Mouse (Mus musculus): ENCODE measurements at regions not wholly inside any gene's neighbourhood (a gene's known extent, or its start where the extent isn't known, plus 50 kb on each side); places are given as distances from the start of the nearest gene placed in this dataset.

- DNase-seq, result no peak
Observed at GRCm38 (mm10) chr14:99537286-99537685, 238.8 kb downstream of the Klf5 start.

DNA sequence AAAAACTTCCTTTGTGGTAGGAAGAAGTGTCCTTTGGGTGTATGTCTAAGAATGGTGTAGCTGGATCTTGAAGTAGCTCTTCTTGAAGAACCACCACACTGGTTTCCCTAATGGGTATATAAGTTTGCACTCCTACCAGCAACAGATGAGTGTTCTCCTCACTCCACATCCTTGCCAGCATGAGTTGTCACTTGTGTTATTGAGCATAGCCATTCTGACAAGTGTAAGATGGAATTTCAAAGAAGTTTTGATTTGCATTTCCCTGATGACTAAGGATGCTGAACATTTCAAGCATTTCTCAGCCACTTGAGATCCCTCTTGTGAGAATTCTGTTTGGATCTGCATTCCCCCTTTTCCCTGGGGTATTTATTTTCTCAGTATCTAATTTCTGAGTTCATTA, 243.2 kb downstream of the Klf5 start:
- no peak for DNase-seq

- DNase-seq, result no peak
Observed at GRCm38 (mm10) chr14:99547931-99548330, 249.4 kb downstream of the Klf5 start.

GRCm38 (mm10) chr14:99548363-99549248, 250.1 kb downstream of the Klf5 start:
- no peak for DNase-seq

- no peak for DNase-seq
Observed at GRCm38 (mm10) chr14:99564024-99564423, 265.5 kb downstream of the Klf5 start.

- DNase-seq, result no peak
Observed at GRCm38 (mm10) chr14:99574146-99574545, 275.7 kb downstream of the Klf5 start.

- peak in 1 of 2 experiments; percentile 24 for DNase-seq
Observed at GRCm38 (mm10) chr14:99578665-99579064, 280.2 kb downstream of the Klf5 start.

- DNase-seq, result no peak
Observed at GRCm38 (mm10) chr14:99579271-99579759, 280.8 kb downstream of the Klf5 start.

GRCm38 (mm10) chr14:99579765-99580266, 281.3 kb downstream of the Klf5 start:
- no peak for DNase-seq

- no peak for DNase-seq
Observed at GRCm38 (mm10) chr14:99584144-99584543, 285.7 kb downstream of the Klf5 start.

GRCm38 (mm10) chr14:99586029-99586428, 287.5 kb downstream of the Klf5 start:
- DNase-seq, result no peak

DNA sequence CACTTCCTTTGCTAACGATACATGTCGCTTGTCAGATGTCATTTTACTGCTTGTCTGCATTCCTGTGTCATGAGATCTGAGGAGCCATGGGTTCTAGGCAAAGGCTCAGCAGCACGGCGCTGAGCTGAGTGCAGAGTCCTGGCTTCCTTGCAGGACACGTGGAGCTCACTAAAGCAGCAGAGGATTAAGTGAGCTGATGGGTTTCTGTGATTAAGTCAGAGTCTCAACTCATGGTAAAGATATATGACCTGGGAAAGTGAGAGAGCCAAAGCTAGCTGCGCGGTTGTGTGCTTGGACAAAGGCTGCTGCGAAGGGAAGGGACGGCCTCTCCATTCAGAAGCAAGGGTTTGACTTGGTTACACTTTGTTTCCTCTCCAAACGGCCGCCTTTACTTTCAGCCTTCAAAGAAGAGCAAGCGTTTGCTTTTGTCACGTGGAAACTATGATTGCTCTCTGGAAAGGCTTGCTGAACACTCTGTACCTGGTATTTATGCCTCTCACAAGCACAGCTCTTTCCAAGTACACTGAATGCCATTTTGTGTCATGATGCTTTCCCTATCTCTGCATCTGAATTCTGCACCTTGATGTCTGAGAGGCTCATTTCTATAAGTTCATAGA, 292.5 kb downstream of the Klf5 start:
- no peak for DNase-seq

- DNase-seq, result no peak
Observed at GRCm38 (mm10) chr14:99592922-99593321, 294.4 kb downstream of the Klf5 start.

- DNase-seq, result no peak
Observed at GRCm38 (mm10) chr14:99593864-99594263, 295.4 kb downstream of the Klf5 start.

GRCm38 (mm10) chr14:99601900-99602299, 303.4 kb downstream of the Klf5 start:
- no peak for DNase-seq

GRCm38 (mm10) chr14:99603257-99603656, 304.8 kb downstream of the Klf5 start:
- DNase-seq, result no peak

- DNase-seq, result no peak
Observed at GRCm38 (mm10) chr14:99605351-99606100, 307.0 kb downstream of the Klf5 start.

- DNase-seq, result no peak
Observed at GRCm38 (mm10) chr14:99609003-99609402, 310.5 kb downstream of the Klf5 start.

DNA sequence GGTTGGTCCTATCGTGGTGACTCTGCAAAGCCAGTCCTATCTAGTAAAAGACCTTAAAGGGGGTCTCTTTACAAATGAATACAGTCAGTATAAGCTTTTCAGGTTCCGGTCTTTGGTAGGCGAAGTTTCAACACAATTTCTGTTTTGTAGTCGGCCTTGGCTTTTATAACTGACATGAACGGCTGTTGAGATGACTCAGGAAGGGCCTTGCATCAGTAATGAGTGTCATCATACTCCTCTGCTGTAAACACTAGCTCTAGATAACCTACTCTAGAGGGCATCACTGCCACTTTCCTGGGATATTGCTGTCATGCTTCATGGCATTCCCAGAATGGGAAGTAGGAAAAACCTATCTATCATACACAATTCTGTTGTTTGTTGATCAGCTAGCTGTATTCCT, 312.9 kb downstream of the Klf5 start:
- no peak for DNase-seq

GRCm38 (mm10) chr14:99612114-99612513, 313.6 kb downstream of the Klf5 start:
- no peak for DNase-seq

GRCm38 (mm10) chr14:99614748-99615147, 316.3 kb downstream of the Klf5 start:
- no peak for DNase-seq

- no peak for DNase-seq
Observed at GRCm38 (mm10) chr14:99616655-99617335, 318.3 kb downstream of the Klf5 start.

DNA sequence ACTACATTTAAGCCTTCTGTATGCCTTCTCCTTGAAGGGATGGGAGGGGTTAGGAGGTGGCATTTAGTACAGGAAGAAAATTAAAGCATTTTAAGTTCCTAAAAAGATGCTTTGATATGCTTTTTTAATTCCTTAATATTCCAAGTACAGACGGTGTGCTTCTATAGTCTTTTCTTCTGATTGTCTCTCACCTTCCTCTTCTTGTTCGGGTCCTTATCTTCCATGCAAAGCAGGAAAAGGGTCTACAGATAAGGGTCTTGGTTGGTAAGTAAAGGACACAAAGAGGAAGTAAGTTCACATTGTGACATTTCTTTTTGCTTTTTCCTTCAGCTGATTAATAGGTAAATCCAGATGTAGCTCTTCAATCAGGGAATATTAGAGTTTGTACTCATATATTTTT, 318.9 kb downstream of the Klf5 start:
- no peak for DNase-seq

All from kidney, postnatal 4 days (tissue).